Mouse (Mus musculus) midbrain, postnatal 0 days (tissue): ENCODE data around the gene Ist1. TPM values are rescaled to one million over a fixed set of nuclear protein-coding genes. Genes with fewer than 3 reads are reported as not detected.

Experiments
- ATAC-seq: fragments of 200-750 bp; cut with Nextera tagmentation; 2 replicates; pipeline ENCODE4 v1.8.0; 2017; ENCODE audit warnings: moderate number of reproducible peaks, mild to moderate bottlenecking, moderate TSS enrichment, moderate library complexity; ENCODE audit not compliant: low FRiP score
- DNase-seq: peaks from one replicate; pipeline ENCODE4 v3.0.0-alpha.2; 2015; ENCODE audit warnings: low spot score
- H3K27ac ChIP-seq: fragments of 300-500 bp; sonication (generic); 2 replicates; pipeline ENCODE4 v1.5.1; 2014; ENCODE audit warnings: low read depth, mild to moderate bottlenecking, low read length, mixed read lengths
- H3K27me3 ChIP-seq: fragments of 300-500 bp; sonication (generic); 2 replicates; pipeline ENCODE4 v1.6.1; 2014; ENCODE audit warnings: low read length, control low read depth, mixed read lengths; ENCODE audit not compliant: insufficient read depth
- H3K36me3 ChIP-seq: fragments of 300-500 bp; sonication (generic); 2 replicates; pipeline ENCODE4 v1.6.1; 2014; ENCODE audit warnings: low read length, control low read depth, mixed read lengths; ENCODE audit not compliant: insufficient read depth
- H3K4me1 ChIP-seq: fragments of 300-500 bp; sonication (generic); 2 replicates; pipeline ENCODE4 v1.6.1; 2014; ENCODE audit warnings: mild to moderate bottlenecking, control low read depth, antibody characterized with exemption, low read length, mixed read lengths; ENCODE audit not compliant: insufficient read depth
- H3K4me2 ChIP-seq: fragments of 300-500 bp; sonication (generic); 2 replicates; pipeline ENCODE4 v1.6.1; 2014; ENCODE audit warnings: low read depth, mild to moderate bottlenecking, low read length, mixed read lengths; ENCODE audit not compliant: poor library complexity, severe bottlenecking
- H3K4me3 ChIP-seq: fragments of 300-500 bp; sonication (generic); 2 replicates; pipeline ENCODE4 v1.5.1; 2014; ENCODE audit warnings: low read depth, mild to moderate bottlenecking, low read length, moderate library complexity
- H3K9ac ChIP-seq: fragments of 300-500 bp; sonication (generic); replicated peaks from 2 replicates; pipeline ENCODE4 v1.6.1; 2014; ENCODE audit warnings: mild to moderate bottlenecking, low read length, moderate library complexity, mixed read lengths; ENCODE audit not compliant: poor library complexity, severe bottlenecking
- H3K9me3 ChIP-seq: fragments of 300-500 bp; sonication (generic); 2 replicates; pipeline ENCODE4 v1.6.1; 2016; ENCODE audit warnings: low read length, control low read depth
- CTCF ChIP-seq: IDR thresholded peaks from 2 replicates; pipeline ENCODE4 v1.5.1; 2016; ENCODE audit warnings: antibody characterized with exemption, mild to moderate bottlenecking
- WGBS: fragments of 180-500 bp; shearing (Covaris S2); extraction: QIAGEN DNeasy Blood & Tissue Kit; methylation state at CpG from one replicate; pipeline ENCODE4 v1.1.7; 2014; 5-methylcytosine and 5-hydroxymethylcytosine counted together
- polyA plus RNA-seq: library from polyadenylated mRNA; unstranded; fragments of >200 nt; fragmentation: Nextera tagmentation; extraction: Ambion mirVana; gene quantifications from 2 replicates; pipeline ENCODE4 v1.2.1, GENCODE M21; 2015
- total RNA-seq: library from RNA; depleted of rRNA; stranded (reverse); fragments of >200 nt; gene quantifications from 2 replicates; pipeline ENCODE4 v1.2.3, GENCODE M21; 2014

Gene Ist1
- total and polyA plus RNA-seq, 2 experiments from 2014 or later: 96.1 to 109 TPM

- no peaks in the 10 kb centered on the region for H3K27me3 ChIP-seq
- ATAC-seq (no peak), DNase-seq (no peak)
- no peak overlapping the region for H3K9ac ChIP-seq
- H3K4me1 ChIP-seq: no peaks in the 10 kb centered on the region
- no peak overlapping the region for H3K4me2 ChIP-seq
- H3K4me3 ChIP-seq: no peak overlapping the region
- no peaks in the 10 kb centered on the region for H3K9me3 ChIP-seq
- H3K27ac ChIP-seq: no peak overlapping the region
- TF ChIP-seq CTCF: no peak
- 79% methylated on average over 10 of the region's 10 CpGs for WGBS
- H3K36me3 ChIP-seq: no peaks in the 10 kb centered on the region
Measured at GRCm38 (mm10) chr8:109650801-109651200, 42.3 kb downstream of the Ist1 start.

GRCm38 (mm10) chr8:109648469-109648868 is 44.6 kb downstream of the Ist1 start:
- Histone ChIP-seq H3K36me3 (no peaks in the 10 kb centered on the region), H3K27ac (no peak overlapping the region), H3K4me2 (no peak overlapping the region), H3K4me1 (no peaks in the 10 kb centered on the region), H3K4me3 (no peak overlapping the region), H3K9me3 (no peaks in the 10 kb centered on the region), H3K9ac (no peak overlapping the region), H3K27me3 (no peaks in the 10 kb centered on the region)
- no peak for TF ChIP-seq CTCF
- DNase-seq (no peak), ATAC-seq (no peak)
- 50% methylated on average over 7 of the region's 7 CpGs for WGBS

GRCm38 (mm10) chr8:109647331-109647730 is 45.7 kb downstream of the Ist1 start:
- no peak for ATAC-seq
- WGBS: 58% methylated on average over 11 of the region's 11 CpGs
- Histone ChIP-seq H3K4me1 (no peaks in the 10 kb centered on the region), H3K27me3 (no peaks in the 10 kb centered on the region), H3K9ac (no peak overlapping the region), H3K9me3 (no peaks in the 10 kb centered on the region), H3K36me3 (no peaks in the 10 kb centered on the region), H3K4me3 (no peak overlapping the region), H3K27ac (no peak overlapping the region), H3K4me2 (no peak overlapping the region)
- TF ChIP-seq CTCF: no peak
- no peak for DNase-seq

- ATAC-seq: no peak
- WGBS: 80% methylated on average over 5 of the region's 5 CpGs
Measured at GRCm38 (mm10) chr8:109641236-109641635, 51.8 kb downstream of the Ist1 start.

GRCm38 (mm10) chr8:109640410-109640809 is 52.6 kb downstream of the Ist1 start:
- ATAC-seq (no peak), DNase-seq (no peak)
- Histone ChIP-seq H3K4me2 (no peak overlapping the region), H3K36me3 (no peaks in the 10 kb centered on the region), H3K9me3 (no peaks in the 10 kb centered on the region), H3K4me1 (no peaks in the 10 kb centered on the region), H3K27me3 (no peaks in the 10 kb centered on the region), H3K9ac (no peak overlapping the region), H3K4me3 (no peak overlapping the region), H3K27ac (no peak overlapping the region)
- no peak for TF ChIP-seq CTCF
- WGBS: 63% methylated on average over 7 of the region's 7 CpGs

More at GRCm38 (mm10) chr8:109641236-109641635, 51.8 kb downstream of the Ist1 start:
- H3K4me1 ChIP-seq: no peaks in the 10 kb centered on the region
- no peaks in the 10 kb centered on the region for H3K36me3 ChIP-seq
- no peak overlapping the region for H3K4me3 ChIP-seq
- H3K4me2 ChIP-seq: no peak overlapping the region
- H3K9me3 ChIP-seq: no peaks in the 10 kb centered on the region
- no peak for DNase-seq
- H3K9ac ChIP-seq: no peak overlapping the region
- H3K27me3 ChIP-seq: no peaks in the 10 kb centered on the region
- no peak for TF ChIP-seq CTCF
- H3K27ac ChIP-seq: no peak overlapping the region

GRCm38 (mm10) chr8:109638851-109639250 is 54.2 kb downstream of the Ist1 start:
- no peak for DNase-seq
- Histone ChIP-seq H3K36me3 (no peaks in the 10 kb centered on the region), H3K27ac (no peak overlapping the region), H3K4me1 (no peaks in the 10 kb centered on the region), H3K4me2 (no peak overlapping the region), H3K4me3 (no peak overlapping the region), H3K27me3 (no peaks in the 10 kb centered on the region), H3K9ac (no peak overlapping the region), H3K9me3 (no peaks in the 10 kb centered on the region)
- no peak for ATAC-seq
- TF ChIP-seq CTCF: no peak
- 76% methylated on average over 5 of the region's 5 CpGs for WGBS
